Mouse (Mus musculus) spleen, postnatal 36 days (tissue): ENCODE measurements at regions not wholly inside any gene's neighbourhood (a gene's known extent, or its start where the extent isn't known, plus 50 kb on each side); places are given as distances from the start of the nearest gene placed in this dataset.

Experiments used
- DNase-seq, 2 experiments: peaks; one replicate each; pipeline ENCODE4 v3.0.0; 2022; ENCODE audit warnings: low spot score in 2 of 2, mixed read lengths in 1 of 2

DNA sequence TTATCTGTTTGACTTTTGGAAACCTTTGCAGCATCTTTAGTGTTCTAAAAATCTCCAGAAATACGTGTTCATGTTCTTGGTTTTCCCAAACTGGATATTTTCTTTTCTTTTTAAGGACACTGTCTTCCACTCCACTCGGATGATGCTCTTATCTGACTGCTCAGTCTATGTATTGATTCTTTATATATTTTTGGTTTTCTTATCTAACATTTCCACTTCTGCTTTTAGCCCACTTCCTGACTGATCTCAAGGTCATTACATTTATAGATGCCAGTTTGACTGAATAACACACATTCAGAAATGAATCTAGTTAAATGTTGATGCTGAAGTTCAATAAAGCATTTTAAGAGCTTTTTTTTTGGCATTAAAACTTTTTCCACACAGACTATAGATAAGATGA lies 265.3 kb downstream of the Rpl36a-ps1 start:
- no peak for DNase-seq

DNA sequence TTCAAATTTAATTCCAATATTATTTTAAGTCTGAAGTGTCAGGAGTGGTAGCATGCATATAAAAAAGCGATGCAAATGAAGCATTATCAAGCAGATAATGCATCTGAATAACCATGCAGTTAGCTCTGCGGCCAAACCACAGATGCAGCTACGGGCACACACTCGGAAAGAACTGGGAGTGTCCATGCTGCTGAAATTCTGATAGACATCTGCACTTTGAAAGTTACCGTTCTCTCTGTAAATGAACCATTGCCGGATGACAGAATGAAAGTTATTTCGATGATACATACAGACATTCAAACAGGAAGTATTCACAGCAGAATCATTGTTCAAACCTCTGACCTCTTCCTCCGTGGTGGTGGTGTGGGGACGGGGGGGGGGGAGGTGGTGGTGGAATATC lies 271.6 kb downstream of the Rpl36a-ps1 start:
- DNase-seq = no peak

DNA sequence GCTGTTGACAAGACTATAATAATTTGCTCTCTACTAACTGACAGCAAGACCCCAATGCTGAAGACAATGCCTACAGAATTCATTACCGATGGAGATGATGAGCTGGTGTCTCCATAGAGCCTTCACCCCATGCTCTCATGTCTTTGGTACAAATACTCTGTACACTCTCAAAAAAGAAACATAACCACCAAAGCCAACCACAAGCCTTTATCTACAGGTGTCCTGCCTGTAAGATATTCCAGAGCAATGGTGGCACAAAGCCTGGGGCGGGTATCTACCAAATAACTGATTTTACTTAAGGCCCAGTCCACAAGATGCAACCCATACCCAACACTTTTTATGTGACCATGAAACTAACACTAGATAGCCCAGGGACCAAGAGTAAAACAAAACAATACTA lies 273.1 kb downstream of the Rpl36a-ps1 start:
- DNase-seq = no peak

DNA sequence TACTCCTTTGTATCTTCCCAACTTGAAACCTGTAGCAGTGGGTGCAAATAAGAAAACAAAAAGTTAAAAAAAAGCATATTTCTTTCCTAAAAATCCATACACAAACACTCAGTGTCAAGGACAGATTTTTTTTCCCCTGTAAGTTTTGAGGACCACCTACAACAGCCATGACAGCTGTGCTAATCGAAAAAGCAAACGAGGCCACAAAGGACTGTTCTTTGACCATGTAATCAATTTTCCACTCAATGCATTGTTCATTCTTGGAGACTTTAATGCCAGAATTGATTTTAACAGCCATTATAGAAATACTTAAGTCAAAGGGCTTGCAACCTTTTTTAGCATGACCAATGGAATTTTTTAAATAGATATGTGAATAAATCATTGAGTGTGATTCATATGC lies 286.1 kb downstream of the Rpl36a-ps1 start:
- DNase-seq = no peak

DNA sequence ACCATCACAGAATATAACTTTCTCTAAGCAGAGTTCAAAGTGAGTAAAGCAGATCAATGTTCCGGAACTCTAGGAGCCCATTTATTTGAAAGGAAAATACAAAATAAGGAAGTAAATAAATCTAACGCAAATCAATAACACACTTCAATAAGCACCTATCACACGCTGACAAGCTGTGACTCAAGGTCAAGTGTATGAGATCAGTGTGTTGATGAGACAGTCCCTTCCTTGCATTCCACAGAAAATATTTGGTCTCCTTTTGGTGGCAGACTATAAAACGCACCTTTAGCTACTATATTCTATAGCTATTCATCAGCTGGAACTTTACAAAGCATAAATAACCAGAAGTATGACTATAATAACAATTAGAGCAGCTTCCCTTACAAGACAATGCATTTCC lies 286.5 kb downstream of the Rpl36a-ps1 start:
- no peak for DNase-seq

DNA sequence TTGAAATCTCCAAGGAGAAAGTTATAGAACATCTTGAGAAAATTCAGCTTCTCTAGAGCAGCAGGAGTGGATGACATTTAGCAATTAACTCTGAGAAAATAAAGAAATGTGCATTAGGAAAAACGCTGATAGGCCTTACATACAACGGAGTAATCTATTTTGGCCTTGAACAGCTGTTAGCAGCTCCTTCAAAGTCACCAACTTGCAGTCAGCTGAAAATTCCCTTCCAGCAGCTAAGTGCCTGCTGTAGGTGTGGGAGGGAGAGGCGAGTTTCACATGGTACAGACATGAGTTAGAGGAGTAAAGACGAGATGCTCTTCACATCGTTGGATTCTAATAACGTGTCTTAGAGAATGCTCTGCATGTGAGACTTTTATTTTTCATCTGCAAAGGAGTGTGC lies 290.8 kb downstream of the Rpl36a-ps1 start:
- no peak for DNase-seq

DNA sequence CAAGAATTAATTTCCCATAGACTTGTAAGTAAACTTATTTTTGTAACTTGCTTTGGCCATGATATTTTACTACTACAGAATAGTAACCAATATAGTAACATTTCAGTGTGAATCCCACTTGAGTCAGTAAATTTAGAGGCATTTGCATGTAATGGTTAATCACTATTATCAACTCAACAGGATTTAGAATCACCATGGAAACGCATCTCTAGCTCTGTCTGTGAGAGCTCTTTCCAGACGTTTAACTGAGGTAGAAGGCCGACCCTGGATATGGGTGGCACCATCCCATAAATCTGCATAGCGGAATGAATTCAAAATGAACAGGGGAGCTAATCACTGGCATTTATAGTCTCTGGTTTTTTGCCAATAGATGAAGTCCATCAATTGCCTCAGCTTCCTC lies 337.6 kb downstream of the Rpl36a-ps1 start:
- no peak for DNase-seq

DNA sequence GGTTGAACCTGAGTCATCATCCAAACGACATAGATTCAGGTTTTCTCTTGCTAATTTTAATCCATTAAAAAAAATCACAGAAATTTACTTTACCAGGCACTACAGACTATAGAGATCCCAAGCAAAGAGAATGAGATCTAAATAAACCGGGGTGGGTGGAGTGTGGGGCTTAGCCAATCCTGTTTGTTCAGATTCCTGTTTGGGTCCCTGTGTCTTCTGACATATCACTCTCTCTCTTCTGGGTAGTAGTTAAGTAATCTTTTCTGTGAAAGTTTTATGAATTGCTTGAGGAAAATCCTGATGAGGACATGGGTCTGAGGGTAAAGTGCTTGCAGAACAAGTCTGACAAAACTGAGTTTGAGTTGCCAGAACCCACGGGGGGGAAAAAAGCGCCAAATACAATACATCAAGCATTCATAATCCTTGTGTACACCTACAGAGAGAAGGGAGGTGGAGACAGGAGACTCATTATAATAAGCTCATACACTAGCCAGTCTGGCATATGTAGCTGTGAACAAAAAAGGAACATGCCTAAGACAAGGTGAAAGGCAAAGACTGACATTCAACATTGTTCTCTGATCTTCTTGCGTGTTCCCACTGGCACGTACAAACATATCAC lies 339.8 kb downstream of the Rpl36a-ps1 start:
- no peak for DNase-seq

DNA sequence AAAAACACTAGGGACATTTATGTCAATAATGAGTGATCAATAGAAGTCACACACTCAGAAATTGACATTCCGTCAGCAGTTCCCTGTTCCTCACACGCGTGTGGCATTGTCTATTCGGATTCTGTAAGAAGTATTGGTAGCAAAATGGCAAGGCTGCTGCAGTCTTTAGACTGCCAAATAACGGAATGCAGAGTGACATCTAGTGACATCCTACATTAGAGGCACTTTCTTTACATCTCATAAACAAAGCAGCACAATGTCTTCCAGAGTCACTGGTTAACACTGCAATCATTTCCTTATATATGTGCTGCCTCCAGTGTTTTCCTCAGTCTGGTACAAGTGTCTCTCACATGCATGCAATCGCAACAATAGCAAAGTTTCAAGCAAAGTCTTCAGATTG lies 342.9 kb downstream of the Rpl36a-ps1 start:
- no peak for DNase-seq

DNA sequence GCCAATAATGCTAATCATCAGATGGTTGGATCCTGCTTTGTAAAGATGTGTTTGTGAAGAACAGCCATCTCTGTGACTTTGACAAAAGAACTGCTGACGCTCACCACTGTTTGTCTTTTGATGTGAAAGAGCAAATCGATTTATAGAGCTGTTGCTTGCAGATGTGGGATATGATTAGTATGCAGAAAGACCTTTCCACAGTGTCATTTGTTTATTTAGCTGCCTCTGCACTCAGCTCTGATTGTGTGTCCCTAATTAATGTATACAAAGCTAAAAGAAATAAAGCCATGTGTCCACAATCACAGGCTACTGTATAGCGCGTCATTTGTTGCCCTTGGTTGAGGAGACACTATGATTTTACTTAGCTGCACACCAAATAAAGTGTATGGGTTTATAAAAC lies 343.6 kb downstream of the Rpl36a-ps1 start:
- DNase-seq = no peak

DNA sequence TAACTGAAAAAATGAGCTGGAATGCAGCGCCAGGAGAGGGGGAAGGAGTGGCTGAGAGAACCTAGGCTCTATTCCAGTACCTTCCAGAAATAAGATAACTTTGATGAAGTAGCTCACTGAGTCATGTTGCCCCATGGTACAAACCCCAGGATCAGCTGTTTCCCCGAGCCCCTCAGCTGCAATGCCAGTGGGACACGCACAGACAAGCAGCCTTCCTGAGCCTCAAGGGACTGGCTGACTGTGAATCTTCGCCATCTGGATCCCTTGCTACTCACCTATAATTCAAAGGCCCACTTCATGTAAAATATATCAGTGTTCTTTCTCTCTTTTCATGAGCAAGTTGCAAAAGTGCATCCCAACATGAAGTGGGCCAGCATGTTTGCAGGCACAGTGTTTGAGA lies 346.5 kb downstream of the Rpl36a-ps1 start:
- DNase-seq = no peak

DNA sequence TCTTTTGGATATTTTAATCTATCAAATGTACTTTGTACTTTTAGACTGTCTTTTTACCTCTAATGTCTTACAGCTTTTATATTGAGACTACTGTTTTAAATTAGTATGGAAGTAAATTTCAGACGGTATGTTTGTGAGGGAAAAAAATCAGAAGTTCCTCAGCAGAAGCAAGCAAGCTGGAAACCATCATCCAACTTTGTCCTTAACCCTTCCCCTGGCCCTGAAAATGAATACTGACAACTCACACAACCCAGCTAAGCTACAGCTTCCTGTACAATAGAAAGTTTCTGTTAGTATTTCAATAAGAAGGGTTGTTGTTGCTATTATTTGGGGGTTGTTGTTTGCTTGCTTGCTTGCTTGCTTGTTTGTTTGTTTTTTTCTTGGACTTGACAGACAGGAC lies 350.4 kb downstream of the Rpl36a-ps1 start:
- DNase-seq = no peak

DNA sequence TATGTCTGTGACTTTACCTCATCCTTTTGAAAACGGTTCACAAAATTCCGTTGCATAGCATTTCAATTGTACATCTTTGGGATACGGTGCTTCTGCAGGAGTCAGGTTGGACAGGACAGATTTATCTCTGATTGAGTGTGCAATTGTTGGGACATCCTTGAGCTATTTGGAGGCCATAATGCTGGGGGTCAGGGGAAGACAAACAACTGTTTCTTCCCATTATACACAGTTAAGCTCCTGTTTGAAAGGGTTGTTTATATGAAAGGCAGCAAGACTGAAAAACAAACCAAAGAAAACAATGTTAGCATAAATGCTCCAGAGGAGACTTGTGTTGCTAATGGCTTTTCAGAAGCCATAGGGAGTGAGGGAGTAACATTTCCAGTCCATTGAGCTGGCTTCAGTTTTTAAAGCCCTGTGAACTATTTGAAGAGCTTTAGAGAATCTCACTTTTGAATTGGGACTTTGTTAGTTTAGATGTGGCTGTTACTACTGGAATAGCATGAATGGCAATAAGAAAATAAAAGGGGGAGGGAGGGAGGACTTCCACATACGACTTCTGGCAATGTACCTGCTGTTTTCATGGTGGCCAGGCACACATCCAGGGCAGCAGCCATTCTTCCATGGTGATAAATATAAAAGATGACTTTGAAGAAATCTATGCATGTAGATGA lies 351.3 kb downstream of the Rpl36a-ps1 start:
- DNase-seq = no peak

DNA sequence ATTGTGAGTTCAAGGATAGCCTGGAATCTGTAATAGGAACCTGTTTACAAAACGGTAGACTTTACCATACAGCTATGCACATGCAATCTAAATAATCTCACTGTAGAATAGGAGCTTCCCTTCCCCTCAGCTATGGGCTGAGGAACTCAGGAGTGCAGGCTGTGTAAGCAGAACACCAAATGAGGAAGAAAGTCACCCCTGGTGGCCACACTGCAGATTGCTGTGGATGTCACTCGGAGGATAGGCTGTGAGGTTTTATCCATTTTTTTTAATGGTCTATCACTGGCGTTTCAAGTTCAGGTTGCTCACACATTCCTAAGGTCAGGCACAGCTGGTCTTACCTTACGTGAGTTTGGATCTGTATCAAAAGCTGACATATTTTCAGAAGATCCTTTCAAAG lies 365.1 kb downstream of the Rpl36a-ps1 start:
- no peak for DNase-seq

DNA sequence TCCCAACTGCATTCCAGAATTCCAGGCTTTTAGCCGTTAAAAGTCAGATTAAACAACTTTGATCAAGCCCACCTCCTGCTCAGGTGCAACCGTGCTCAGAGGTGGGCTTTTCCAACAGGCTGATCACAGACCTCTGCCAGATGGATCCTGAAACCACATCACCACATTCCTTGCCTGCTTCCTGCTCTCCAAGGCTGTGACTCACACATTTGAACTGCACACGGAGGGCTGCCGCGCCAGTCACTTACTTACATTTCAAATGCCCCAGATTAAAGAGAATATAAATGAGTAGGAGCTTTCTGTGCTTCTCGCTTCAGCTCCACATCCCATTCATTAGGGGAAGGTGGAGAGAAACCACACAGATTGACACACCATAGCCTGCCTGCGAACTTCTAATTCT lies 367.6 kb downstream of the Rpl36a-ps1 start:
- no peak for DNase-seq

DNA sequence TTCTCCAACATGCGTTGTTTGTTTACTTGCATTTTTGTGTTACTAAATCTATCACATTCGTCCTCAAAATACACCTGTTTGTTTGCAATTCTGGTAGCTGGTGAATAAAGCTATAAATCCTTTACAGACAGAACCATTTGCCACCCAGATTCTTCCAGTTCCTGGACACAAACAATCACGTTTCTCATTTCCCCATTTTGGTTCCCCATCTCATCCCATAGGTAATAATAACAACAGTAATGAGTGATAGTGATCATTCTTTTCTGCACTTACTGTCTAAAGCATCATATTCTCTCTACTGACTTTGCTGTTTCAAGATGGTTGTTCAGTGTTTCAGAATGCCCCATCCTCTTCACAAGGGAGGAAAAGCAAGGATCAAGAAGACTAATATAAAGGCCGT lies 368.3 kb downstream of the Rpl36a-ps1 start:
- DNase-seq = no peak

DNA sequence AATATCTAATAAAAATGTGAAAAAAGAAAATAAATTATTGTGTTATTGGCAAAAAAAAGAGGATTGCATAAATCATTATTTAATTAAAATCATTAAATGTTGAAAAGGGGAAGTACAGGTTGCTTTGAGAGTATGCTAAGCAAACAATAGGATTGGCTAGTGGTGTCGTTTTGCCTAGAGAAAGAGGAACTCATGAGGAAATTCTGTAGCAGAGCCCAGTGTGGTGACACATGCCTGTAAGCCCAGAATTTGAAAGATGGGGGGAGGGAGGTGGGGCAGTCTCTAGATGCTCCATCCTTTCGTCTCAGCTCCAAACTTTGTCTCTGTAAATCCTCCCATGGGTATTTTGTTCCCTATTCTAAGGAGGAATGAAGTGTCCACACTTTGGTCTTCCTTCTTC lies 388.3 kb downstream of the Rpl36a-ps1 start:
- no peak for DNase-seq

DNA sequence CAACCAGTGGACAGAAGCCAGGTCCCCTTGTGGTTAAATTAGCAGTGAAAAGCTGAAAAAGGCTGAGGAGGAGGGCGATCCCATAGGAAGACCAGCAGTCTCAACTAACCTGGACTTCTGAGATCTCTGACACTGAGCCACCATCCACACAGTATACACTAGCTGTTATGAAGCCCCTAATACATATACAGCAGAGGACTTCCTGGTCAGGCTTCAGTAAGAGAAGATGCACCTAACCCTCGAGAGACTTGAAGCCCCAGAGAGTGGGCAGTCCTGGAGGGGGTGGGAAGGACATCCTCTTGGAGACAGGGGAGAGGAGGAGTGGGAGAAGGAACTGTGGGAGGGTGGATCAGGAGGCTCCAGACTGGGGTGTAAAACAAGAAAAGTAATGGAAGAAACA lies 397.9 kb downstream of the Rpl36a-ps1 start:
- DNase-seq = no peak

DNA sequence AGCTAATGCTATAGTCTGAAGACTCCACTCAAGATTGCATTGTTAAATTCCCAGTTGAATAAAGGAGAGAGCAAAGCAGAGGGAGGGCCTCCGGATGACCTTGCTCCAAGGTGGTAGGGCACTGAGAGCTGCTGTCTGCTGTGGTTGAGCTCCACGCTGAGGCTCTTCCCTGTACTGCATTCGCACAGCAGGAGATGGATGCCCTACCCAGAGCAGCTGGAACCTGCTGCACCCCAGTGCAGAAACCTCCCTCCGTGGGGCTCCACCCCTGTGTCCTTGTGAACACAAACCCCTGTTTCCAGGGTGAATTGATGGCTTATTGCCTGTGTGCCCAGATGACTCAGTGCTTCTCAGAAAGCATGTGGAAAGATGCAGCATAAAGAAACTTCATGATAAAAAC lies 404.3 kb downstream of the Rpl36a-ps1 start:
- no peak for DNase-seq

DNA sequence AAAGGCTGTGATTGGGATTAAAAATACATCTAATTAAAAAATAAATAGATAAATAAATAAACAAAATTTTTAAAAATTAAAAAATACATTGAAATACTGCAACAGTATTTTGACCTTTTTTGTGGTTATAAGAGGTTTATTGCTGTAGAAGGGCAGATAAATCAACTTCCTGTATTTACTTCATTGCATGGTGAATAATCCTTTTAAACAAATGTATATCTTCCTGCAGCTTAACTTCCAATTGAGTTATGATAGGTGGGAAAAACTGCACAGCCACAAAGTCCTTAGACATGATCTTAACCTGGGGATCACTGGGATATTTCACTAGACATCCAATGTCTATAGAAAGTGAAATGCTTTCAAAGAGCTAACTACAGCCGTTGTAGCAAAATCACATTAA lies 402.1 kb upstream of the Dach1 start:
- DNase-seq = no peak

DNA sequence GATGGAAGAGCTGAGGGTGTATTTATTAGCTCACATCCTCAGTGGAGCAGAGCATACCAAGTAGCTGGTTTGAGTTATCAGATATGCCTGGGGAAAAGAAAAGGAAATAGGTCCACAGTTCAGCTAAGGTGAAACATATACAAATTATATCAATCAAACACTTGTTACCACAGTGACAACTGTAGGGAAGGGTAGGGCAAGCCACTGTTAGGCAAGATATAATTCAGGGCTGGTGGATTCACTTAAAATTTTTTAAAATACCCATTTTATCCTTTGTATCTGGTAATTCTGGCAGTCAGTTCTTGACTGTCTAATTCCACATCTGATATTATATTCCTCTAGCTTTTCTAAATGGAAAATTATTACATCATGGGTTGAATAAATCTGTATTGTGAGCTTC lies 392.4 kb upstream of the Dach1 start:
- DNase-seq = no peak

DNA sequence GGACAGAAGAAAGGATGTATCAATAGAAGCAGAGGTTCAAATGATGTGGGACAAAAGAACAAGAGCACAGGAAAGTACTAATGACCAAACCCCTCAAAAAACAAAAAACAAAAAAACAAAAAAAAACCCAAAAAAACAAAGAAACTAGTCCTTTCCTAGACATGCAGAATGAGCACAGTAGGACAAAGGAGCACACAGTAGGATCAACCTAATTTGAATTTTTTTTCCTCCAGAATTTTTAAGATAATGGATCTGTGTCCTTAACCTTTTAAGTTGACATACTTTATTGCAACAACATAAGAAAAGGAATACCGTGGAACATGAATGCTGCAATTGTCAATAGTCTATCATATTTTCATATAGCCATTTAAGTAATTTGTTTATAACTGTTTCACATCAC lies 370.2 kb upstream of the Dach1 start:
- no peak for DNase-seq

DNA sequence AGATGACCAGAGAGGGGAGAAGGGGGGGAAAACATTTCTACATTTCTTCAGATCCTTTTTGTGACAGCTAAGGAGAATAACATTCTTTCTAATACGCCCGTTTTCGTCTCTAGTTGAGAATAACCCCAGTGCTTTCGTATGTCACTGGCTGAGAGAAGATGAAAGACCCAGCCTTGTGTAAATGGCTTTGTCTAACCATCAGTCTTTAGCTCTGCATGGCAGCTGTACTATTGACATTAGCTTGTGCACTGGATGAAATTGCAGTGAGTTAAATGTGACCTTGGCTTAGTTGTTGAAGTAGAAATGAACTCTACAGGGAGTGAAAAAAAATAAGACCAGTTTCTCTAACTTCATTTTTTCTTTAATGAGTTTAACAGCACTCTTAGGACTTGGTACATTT lies 368.7 kb upstream of the Dach1 start:
- no peak for DNase-seq

DNA sequence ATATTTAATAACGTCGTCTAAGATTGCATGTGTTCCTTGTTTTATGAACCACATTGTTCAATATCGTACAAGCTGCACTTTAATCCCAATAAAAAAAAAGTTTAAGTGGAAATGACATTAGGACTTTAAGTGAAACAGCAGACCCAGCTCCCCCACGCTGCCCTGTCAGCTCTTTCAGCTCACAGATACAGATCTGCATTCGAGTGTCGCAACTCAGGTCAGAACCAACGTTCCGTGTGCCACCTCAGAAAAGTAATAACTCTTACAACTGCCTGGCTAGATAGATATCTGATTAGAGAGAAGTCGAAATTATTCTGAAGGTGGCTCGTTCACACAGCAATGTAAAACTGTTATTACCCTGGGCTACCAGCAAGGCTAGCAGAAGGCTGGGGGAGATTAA lies 364.0 kb upstream of the Dach1 start:
- no peak for DNase-seq
